In genomic region chr7:124372297-124372696, GRCm38 (mm10) we compare ENCODE assay signal across 26 mouse cellular contexts.
"Had no signal": no experiment of that assay in that cellular context is flagged by ENCODE, and none has a peak within 500 bp of the region (broad histone marks: within the 10 kb centered on the region; RNA-seq: fewer than 3 reads in every experiment).

No protein-coding gene starts in this region.

- DNase-seq: gastrocnemius, adult 2 months; gastrocnemius, postnatal 10 days; gastrocnemius, postnatal 25 days; heart, adult 11 months; heart, adult 2 months; heart, postnatal 14 days; heart, postnatal 36 days; kidney, adult 11 months; kidney, adult 2 months; kidney, adult 9 months; kidney, postnatal 14 days; kidney, postnatal 36 days; layer of hippocampus, adult 9-11 months; layer of hippocampus, postnatal 36 days; left cerebral cortex, postnatal 4 days had no signal

- H3K9me3 ChIP-seq: heart, embryonic 13.5 days; heart, embryonic 15.5 days; hindbrain, embryonic 13.5 days; hindbrain, embryonic 15.5 days; limb, embryonic 13.5 days; limb, embryonic 15.5 days; liver, embryonic 12.5 days had no signal

- H3K36me3 ChIP-seq: heart, embryonic 13.5 days; heart, embryonic 15.5 days; hindbrain, embryonic 13.5 days; hindbrain, embryonic 15.5 days; limb, embryonic 13.5 days; limb, embryonic 15.5 days; liver, embryonic 12.5 days had no signal

- H3K27ac ChIP-seq: gastrocnemius, adult 2 months; heart, adult 2 months; heart, embryonic 13.5 days; heart, embryonic 15.5 days; hindbrain, embryonic 13.5 days; hindbrain, postnatal 0 days; kidney, postnatal 0 days; limb, embryonic 13.5 days; limb, embryonic 15.5 days; liver, embryonic 12.5 days; liver, embryonic 14.5 days had no signal

- H3K4me1 ChIP-seq: heart, embryonic 13.5 days; heart, embryonic 15.5 days; hindbrain, embryonic 13.5 days; hindbrain, embryonic 15.5 days; limb, embryonic 15.5 days; liver, embryonic 12.5 days had no signal

- H3K4me2 ChIP-seq: heart, embryonic 11.5 days; heart, embryonic 13.5 days; heart, embryonic 15.5 days; hindbrain, embryonic 13.5 days; hindbrain, embryonic 15.5 days; limb, embryonic 13.5 days; limb, embryonic 15.5 days; liver, embryonic 12.5 days had no signal

- H3K9ac ChIP-seq: heart, embryonic 13.5 days; heart, embryonic 15.5 days; hindbrain, embryonic 13.5 days; hindbrain, embryonic 15.5 days; limb, embryonic 13.5 days; limb, embryonic 15.5 days; liver, embryonic 12.5 days; liver, embryonic 14.5 days had no signal

- H3K4me3 ChIP-seq: gastrocnemius, adult 2 months; heart, adult 2 months; heart, embryonic 13.5 days; heart, embryonic 15.5 days; hindbrain, embryonic 13.5 days; hindbrain, embryonic 15.5 days; limb, embryonic 13.5 days; limb, embryonic 15.5 days; liver, embryonic 12.5 days had no signal

- H3K27me3 ChIP-seq: heart, embryonic 13.5 days; heart, embryonic 15.5 days; hindbrain, embryonic 15.5 days; limb, embryonic 13.5 days; limb, embryonic 15.5 days; liver, embryonic 12.5 days had no signal

- ATAC-seq: hindbrain, postnatal 0 days; liver, embryonic 12.5 days had no signal
